Mouse (Mus musculus) hindbrain, embryonic 15.5 days (tissue): ENCODE data around the gene Sema6d. TPM values are rescaled to one million over a fixed set of nuclear protein-coding genes. Genes with fewer than 3 reads are reported as not detected.

Source experiments
- ATAC-seq: fragments of 200-750 bp; cut with Nextera tagmentation; 2 replicates; pipeline ENCODE4 v1.8.0; 2017; ENCODE audit warnings: low read depth, moderate number of reproducible peaks, moderate TSS enrichment; ENCODE audit not compliant: low FRiP score
- H3K27ac ChIP-seq: fragments of 300-500 bp; sonication (generic); replicated peaks from 2 replicates; pipeline ENCODE4 v1.5.1; 2015; ENCODE audit warnings: mild to moderate bottlenecking, inconsistent platforms
- H3K27me3 ChIP-seq: fragments of 300-500 bp; sonication (generic); 2 replicates; pipeline ENCODE4 v1.6.1; 2015; ENCODE audit warnings: control low read depth, inconsistent platforms
- H3K36me3 ChIP-seq: fragments of 300-500 bp; sonication (generic); 2 replicates; pipeline ENCODE4 v1.6.1; 2015; ENCODE audit warnings: control low read depth, inconsistent platforms
- H3K4me1 ChIP-seq: fragments of 300-500 bp; sonication (generic); replicated peaks from 2 replicates; pipeline ENCODE4 v1.6.1; 2015; ENCODE audit warnings: control low read depth, inconsistent platforms
- H3K4me2 ChIP-seq: fragments of 300-500 bp; sonication (generic); 2 replicates; pipeline ENCODE4 v1.6.1; 2015; ENCODE audit warnings: moderate library complexity, mild to moderate bottlenecking, inconsistent platforms
- H3K4me3 ChIP-seq: fragments of 300-500 bp; sonication (generic); 2 replicates; pipeline ENCODE4 v1.5.1; 2015; ENCODE audit warnings: mild to moderate bottlenecking, inconsistent platforms
- H3K9ac ChIP-seq: fragments of 300-500 bp; sonication (generic); 2 replicates; pipeline ENCODE4 v1.6.1; 2015; ENCODE audit warnings: inconsistent platforms
- H3K9me3 ChIP-seq: fragments of 300-500 bp; sonication (generic); 2 replicates; pipeline ENCODE4 v1.6.1; 2016; ENCODE audit warnings: control low read depth, inconsistent platforms
- WGBS: fragments of 180-500 bp; shearing (Covaris S2); methylation state at CpG from one replicate; pipeline ENCODE4 v1.1.7; 2015; 5-methylcytosine and 5-hydroxymethylcytosine counted together
- polyA plus RNA-seq: library from polyadenylated mRNA; unstranded; fragments of >200 nt; fragmentation: Nextera tagmentation; extraction: Ambion mirVana; gene quantifications from 2 replicates; pipeline ENCODE4 v1.2.1, GENCODE M21; 2015

Gene Sema6d
- polyA plus RNA-seq, 1 experiment from 2014 or later, result 45.3 TPM

DNA sequence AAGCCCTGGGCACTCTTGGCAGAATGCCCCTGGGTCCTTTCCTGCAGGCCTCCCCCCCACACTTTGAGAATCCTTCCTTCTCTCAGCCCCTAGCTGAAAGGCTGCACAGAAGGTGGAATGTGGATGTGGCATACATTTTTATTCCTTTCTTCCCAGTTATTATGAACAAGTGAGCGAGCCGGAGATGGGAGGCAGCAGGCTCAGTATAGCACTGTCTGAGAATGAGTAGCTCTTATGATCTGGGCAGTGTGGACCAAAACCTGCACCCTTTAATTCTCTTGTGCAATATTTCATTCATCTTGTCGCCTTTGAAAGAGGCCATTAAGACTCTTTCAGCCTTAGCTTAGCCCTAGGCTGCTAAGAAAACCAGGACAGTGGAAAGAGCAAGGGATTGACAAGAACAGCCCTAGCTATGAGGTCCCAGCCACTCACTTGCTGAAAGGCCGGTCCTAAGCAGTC lies 87.0 kb downstream of the Sema6d start:
- ATAC-seq, result peak; percentile 59; the same call in 1 of the 2 replicates
- no peaks in the 10 kb centered on the region for H3K27me3 ChIP-seq
- H3K9me3 ChIP-seq, result no peaks in the 10 kb centered on the region
- H3K36me3 ChIP-seq, result no peaks in the 10 kb centered on the region
- no peak overlapping the region for H3K4me3 ChIP-seq
- H3K27ac ChIP-seq, result peak overlapping the region; percentile 43
- H3K4me2 ChIP-seq, result no peak overlapping the region
- WGBS, result 35% methylated on average over 4 of the region's 4 CpGs
- H3K4me1 ChIP-seq, result peaks cover 8% of the 10 kb centered on the region; the same call in 1 of the 2 replicates
- no peak overlapping the region for H3K9ac ChIP-seq

DNA sequence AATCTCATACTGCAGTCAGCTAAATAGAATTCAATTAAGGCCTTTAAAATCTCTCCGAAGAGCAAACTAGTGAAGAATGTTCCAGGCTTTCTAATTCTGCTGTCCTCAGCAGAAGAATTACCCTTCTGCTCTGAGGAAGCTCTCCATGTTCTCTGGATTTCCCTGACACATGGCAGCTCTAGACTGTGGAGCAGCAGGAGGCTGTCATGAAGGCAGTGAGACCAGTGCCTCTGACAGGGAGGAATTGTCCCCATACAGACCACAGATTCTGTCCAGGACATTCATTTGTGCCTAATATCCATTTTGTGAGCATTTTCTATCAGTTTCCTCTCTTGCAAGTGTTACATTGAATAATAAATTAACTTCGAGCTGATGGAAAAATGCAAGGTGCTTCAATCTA lies 99.5 kb downstream of the Sema6d start:
- H3K9me3 ChIP-seq, result no peaks in the 10 kb centered on the region
- no peak for ATAC-seq
- H3K4me2 ChIP-seq, result no peak overlapping the region
- H3K9ac ChIP-seq, result no peak overlapping the region
- no peaks in the 10 kb centered on the region for H3K27me3 ChIP-seq
- no peak overlapping the region for H3K27ac ChIP-seq
- 74% methylated on average over 2 of the region's 2 CpGs for WGBS
- H3K4me1 ChIP-seq, result 0 out of 2 replicates have a peak, but pooled peaks cover 4% of the 10 kb centered on the region
- no peaks in the 10 kb centered on the region for H3K36me3 ChIP-seq
- H3K4me3 ChIP-seq, result no peak overlapping the region

- H3K4me3 ChIP-seq, result no peak overlapping the region
- H3K9me3 ChIP-seq, result no peaks in the 10 kb centered on the region
- 0 out of 2 replicates have a peak, but pooled peaks cover 4% of the 10 kb centered on the region for H3K4me1 ChIP-seq
- no peak overlapping the region for H3K27ac ChIP-seq
- H3K9ac ChIP-seq, result no peak overlapping the region
- no peaks in the 10 kb centered on the region for H3K36me3 ChIP-seq
- no peak for ATAC-seq
- no peak overlapping the region for H3K4me2 ChIP-seq
- WGBS, result 68% methylated on average over 5 of the region's 5 CpGs
- no peaks in the 10 kb centered on the region for H3K27me3 ChIP-seq
Observed at GRCm38 (mm10) chr2:124194041-124194440, 104.3 kb downstream of the Sema6d start.

DNA sequence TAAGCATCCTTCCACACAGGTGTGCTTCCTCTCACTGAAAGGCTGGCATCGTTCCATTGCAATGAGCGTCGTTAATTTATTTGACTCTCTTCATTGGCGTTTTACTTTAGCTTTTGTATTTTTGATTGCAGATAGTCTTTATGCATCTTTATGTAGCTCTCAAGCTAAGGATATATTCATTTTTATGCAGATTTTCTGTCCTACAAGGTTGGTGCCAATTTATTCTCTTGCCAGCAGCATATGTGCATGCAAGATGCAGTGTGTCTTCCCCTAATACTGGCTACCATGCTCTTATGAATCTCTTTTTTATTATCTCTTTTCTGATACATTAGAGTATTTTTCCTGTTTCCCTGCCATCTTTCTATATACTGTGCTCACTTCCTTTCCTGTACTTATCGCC lies 111.7 kb downstream of the Sema6d start:
- Histone ChIP-seq H3K9me3 (no peaks in the 10 kb centered on the region), H3K27ac (no peak overlapping the region), H3K36me3 (no peaks in the 10 kb centered on the region), H3K27me3 (no peaks in the 10 kb centered on the region), H3K4me1 (peaks cover 3% of the 10 kb centered on the region), H3K4me2 (no peak overlapping the region), H3K9ac (no peak overlapping the region), H3K4me3 (no peak overlapping the region)
- no peak for ATAC-seq
- 79% methylated on average over 5 of the region's 5 CpGs for WGBS

DNA sequence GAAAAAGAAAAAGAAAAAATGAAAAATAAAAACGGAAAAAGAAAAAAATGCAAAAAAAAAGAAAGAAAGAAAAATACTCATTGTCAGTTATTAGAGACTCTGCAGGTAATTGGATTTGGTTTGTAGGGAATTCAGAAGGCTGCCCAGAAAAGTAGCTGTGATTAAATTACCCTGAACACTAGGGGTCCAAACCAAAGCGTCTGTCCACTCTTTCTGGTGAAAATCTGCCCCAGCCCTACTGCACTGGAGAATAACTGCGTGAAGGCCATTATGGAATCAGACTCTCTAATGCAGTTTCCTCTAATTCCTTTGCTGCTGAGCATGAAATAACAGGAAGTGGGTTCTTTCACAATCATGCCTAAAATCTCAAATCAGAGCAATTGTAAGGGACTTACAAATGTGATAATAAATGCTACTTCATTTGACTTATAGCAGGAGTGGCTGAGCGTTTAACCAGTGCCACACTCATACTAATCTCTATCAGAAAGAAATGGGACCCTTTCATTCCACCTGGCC lies 112.8 kb downstream of the Sema6d start:
- no peak overlapping the region; the same call in 1 of the 2 replicates for H3K27ac ChIP-seq
- peaks cover 3% of the 10 kb centered on the region for H3K4me1 ChIP-seq
- no peaks in the 10 kb centered on the region for H3K9me3 ChIP-seq
- H3K36me3 ChIP-seq, result no peaks in the 10 kb centered on the region
- no peak overlapping the region for H3K4me3 ChIP-seq
- no peak overlapping the region for H3K9ac ChIP-seq
- no peaks in the 10 kb centered on the region for H3K27me3 ChIP-seq
- 43% methylated on average over 4 of the region's 4 CpGs for WGBS
- no peak overlapping the region for H3K4me2 ChIP-seq
- no peak for ATAC-seq

DNA sequence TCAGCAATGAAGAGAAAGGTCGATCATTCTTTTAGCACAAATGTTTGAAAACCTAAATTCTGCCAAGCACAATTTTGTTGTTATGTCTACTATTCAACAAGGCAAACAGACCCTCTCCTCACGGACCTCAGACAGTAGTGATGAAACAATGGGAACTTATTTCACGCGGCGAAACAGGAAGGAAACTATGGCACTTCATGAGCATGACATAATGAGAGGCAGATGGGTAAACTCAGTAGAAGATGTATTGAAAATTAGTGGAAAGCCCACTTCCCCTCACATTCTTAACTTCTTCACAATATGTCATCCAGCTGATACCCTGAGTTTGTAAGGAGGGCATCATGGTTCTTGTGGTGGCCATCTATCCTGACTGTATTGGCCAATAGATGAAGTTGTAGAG lies 116.0 kb downstream of the Sema6d start:
- peaks cover 3% of the 10 kb centered on the region for H3K4me1 ChIP-seq
- H3K9ac ChIP-seq, result no peak overlapping the region
- H3K36me3 ChIP-seq, result no peaks in the 10 kb centered on the region
- no peaks in the 10 kb centered on the region for H3K27me3 ChIP-seq
- no peak overlapping the region for H3K4me2 ChIP-seq
- no peaks in the 10 kb centered on the region for H3K9me3 ChIP-seq
- no peak overlapping the region for H3K4me3 ChIP-seq
- 84% methylated on average over 5 of the region's 5 CpGs for WGBS
- no peak for ATAC-seq
- H3K27ac ChIP-seq, result no peak overlapping the region

DNA sequence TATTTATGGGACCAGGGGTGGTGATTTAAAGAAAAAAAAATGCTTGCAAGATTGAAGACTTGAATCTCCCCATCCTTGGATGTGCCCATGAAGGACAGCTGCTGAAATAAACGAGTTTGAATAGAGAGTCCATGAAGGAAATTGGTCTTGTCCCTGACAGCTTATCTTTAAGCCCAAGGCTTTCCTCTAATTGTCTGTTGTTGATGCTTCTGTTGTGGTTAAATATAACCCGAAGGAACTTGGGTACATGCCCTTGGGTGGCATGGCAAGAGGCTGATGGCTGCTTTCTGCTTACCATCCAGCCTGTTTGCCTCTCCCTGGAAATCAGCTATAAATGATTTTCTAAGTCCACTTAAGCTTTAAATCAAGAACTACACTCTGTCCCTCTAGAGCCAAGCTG lies 118.5 kb downstream of the Sema6d start:
- Histone ChIP-seq H3K4me1 (no peaks in the 10 kb centered on the region; the same call in 1 of the 2 replicates), H3K9me3 (no peaks in the 10 kb centered on the region), H3K4me3 (no peak overlapping the region), H3K36me3 (no peaks in the 10 kb centered on the region), H3K27me3 (no peaks in the 10 kb centered on the region), H3K4me2 (no peak overlapping the region), H3K9ac (no peak overlapping the region), H3K27ac (no peak overlapping the region)
- no peak for ATAC-seq
- 69% methylated on average over 2 of the region's 2 CpGs for WGBS

- no peaks in the 10 kb centered on the region for H3K4me1 ChIP-seq
- H3K9ac ChIP-seq, result no peak overlapping the region
- no peaks in the 10 kb centered on the region for H3K9me3 ChIP-seq
- H3K27me3 ChIP-seq, result no peaks in the 10 kb centered on the region
- WGBS, result 81% methylated on average over 7 of the region's 7 CpGs
- no peaks in the 10 kb centered on the region for H3K36me3 ChIP-seq
- no peak overlapping the region for H3K27ac ChIP-seq
- H3K4me2 ChIP-seq, result no peak overlapping the region
- no peak overlapping the region for H3K4me3 ChIP-seq
- ATAC-seq, result no peak
Observed at GRCm38 (mm10) chr2:124223559-124223958, 133.8 kb downstream of the Sema6d start.

GRCm38 (mm10) chr2:124224328-124224727 lies 134.6 kb downstream of the Sema6d start:
- H3K4me1 ChIP-seq, result no peaks in the 10 kb centered on the region
- H3K27me3 ChIP-seq, result no peaks in the 10 kb centered on the region
- H3K4me3 ChIP-seq, result no peak overlapping the region
- 76% methylated on average over 2 of the region's 2 CpGs for WGBS
- no peak overlapping the region for H3K4me2 ChIP-seq
- no peaks in the 10 kb centered on the region for H3K9me3 ChIP-seq
- H3K36me3 ChIP-seq, result no peaks in the 10 kb centered on the region
- H3K27ac ChIP-seq, result no peak overlapping the region
- ATAC-seq, result no peak
- H3K9ac ChIP-seq, result no peak overlapping the region

GRCm38 (mm10) chr2:124234636-124235221 lies 145.0 kb downstream of the Sema6d start:
- Histone ChIP-seq H3K27me3 (no peaks in the 10 kb centered on the region), H3K4me1 (peaks cover 14% of the 10 kb centered on the region), H3K9ac (no peak overlapping the region), H3K9me3 (no peaks in the 10 kb centered on the region), H3K36me3 (no peaks in the 10 kb centered on the region), H3K27ac (peak overlapping the region; percentile 61), H3K4me3 (no peak overlapping the region), H3K4me2 (no peak overlapping the region)
- peak; percentile 66; the same call in 1 of the 2 replicates for ATAC-seq
- 61% methylated on average over 9 of the region's 9 CpGs for WGBS

GRCm38 (mm10) chr2:124235237-124236055 lies 145.7 kb downstream of the Sema6d start:
- Histone ChIP-seq H3K9me3 (no peaks in the 10 kb centered on the region), H3K27ac (peak overlapping the region; percentile 61), H3K4me1 (peaks cover 14% of the 10 kb centered on the region), H3K9ac (0 out of 2 replicates have a peak overlapping the region, but pooled peaks have one; percentile 16), H3K4me2 (no peak overlapping the region), H3K27me3 (no peaks in the 10 kb centered on the region), H3K36me3 (no peaks in the 10 kb centered on the region), H3K4me3 (no peak overlapping the region)
- WGBS, result 27% methylated on average over 6 of the region's 6 CpGs
- ATAC-seq, result peak; percentile 19; the same call in 1 of the 2 replicates

- peak overlapping the region; percentile 48; the same call in 1 of the 2 replicates for H3K27ac ChIP-seq
- no peak overlapping the region for H3K4me3 ChIP-seq
- H3K9ac ChIP-seq, result no peak overlapping the region
- no peaks in the 10 kb centered on the region for H3K36me3 ChIP-seq
- H3K9me3 ChIP-seq, result no peaks in the 10 kb centered on the region
- 93% methylated on average over 1 of the region's 1 CpGs for WGBS
- no peak overlapping the region for H3K4me2 ChIP-seq
- no peak for ATAC-seq
- H3K4me1 ChIP-seq, result peaks cover 14% of the 10 kb centered on the region
- H3K27me3 ChIP-seq, result no peaks in the 10 kb centered on the region
Observed at GRCm38 (mm10) chr2:124236831-124237230, 147.1 kb downstream of the Sema6d start.
